Mouse (Mus musculus): Measurements from ENCODE around the gene Cyb561d2. TPM values are rescaled to one million over a fixed set of nuclear protein-coding genes. Genes with fewer than 3 reads are reported as not detected.
A peak's percentile ranks its signal among the peaks of the same experiment; 100 is the strongest.

Gene Cyb561d2
- total and polyA plus RNA-seq, 3 experiments: 3.2 to 10.6 (median 4.3) TPM

GRCm38 (mm10) chr9:107534408-107535202, 7.4 kb downstream of the Cyb561d2 start:
- H3K4me3 ChIP-seq: peak overlapping the region; percentile 89
- H3K36me3 ChIP-seq (ENCODE audit: control insufficient read depth, insufficient read depth, low read length): peaks cover 5% of the 10 kb centered on the region; the same call in 1 of the 2 replicates
- H3K27me3 ChIP-seq (ENCODE audit: control insufficient read depth, insufficient read depth, low read length): no peaks in the 10 kb centered on the region
- no peak for DNase-seq
- peak overlapping the region; percentile 91 for H3K27ac ChIP-seq
- peaks cover 9% of the 10 kb centered on the region for H3K79me2 ChIP-seq (replicated peaks; ENCODE audit: control insufficient read depth, insufficient read depth, low read length)
- intact Hi-C loops (cut with DNase I): loop anchor here (10.0 kb wide), 1 partner anchor 640 kb away; the partner anchor contains the start of gene Manf
- TF ChIP-seq POLR2A (IDR thresholded peaks at IDR 0.05; ENCODE audit: insufficient read depth, low read depth, low read length) (no peak), EP300 (IDR thresholded peaks at IDR 0.05; ENCODE audit: insufficient read depth, low read depth, low read length) (no peak), CTCF (IDR thresholded peaks at IDR 0.05) (no peak)
- peaks cover 13% of the 10 kb centered on the region for H3K4me1 ChIP-seq (ENCODE audit: control insufficient read depth, insufficient read depth, low read length)
- H3K9ac ChIP-seq (ENCODE audit: low read depth, low read length): peak overlapping the region; percentile 93
- WGBS: under 1% methylated on average over 40 of the region's 40 CpGs

GRCm38 (mm10) chr9:107533791-107534407, 8.1 kb downstream of the Cyb561d2 start, which contains the start of gene Tmem115:
Gene Tmem115 (plus strand): TSS chr9:107533945.
- DNase-seq: peak; percentile 89 to 96
- Histone ChIP-seq H3K27me3 (ENCODE audit: control insufficient read depth, insufficient read depth, low read length) (no peaks in the 10 kb centered on the region), H3K9ac (ENCODE audit: low read depth, low read length) (peak within 1 kb of the TSS; percentile 93), H3K36me3 (ENCODE audit: control insufficient read depth, insufficient read depth, low read length) (peaks cover 5% of the 10 kb centered on the region; the same call in 1 of the 2 replicates), H3K79me2 (replicated peaks; ENCODE audit: control insufficient read depth, insufficient read depth, low read length) (peaks cover 9% of the 10 kb centered on the region), H3K4me3 (peak within 1 kb of the TSS; percentile 89), H3K4me1 (ENCODE audit: control insufficient read depth, insufficient read depth, low read length) (peaks cover 13% of the 10 kb centered on the region), H3K27ac (peak within 1 kb of the TSS; percentile 91)
- TF ChIP-seq EP300 (IDR thresholded peaks at IDR 0.05; ENCODE audit: insufficient read depth, low read depth, low read length): peak; percentile 52; the same call in 1 of the 2 replicates
- TF ChIP-seq CTCF (IDR thresholded peaks at IDR 0.05): peak; percentile 57
- TF ChIP-seq POLR2A (IDR thresholded peaks at IDR 0.05; ENCODE audit: insufficient read depth, low read depth, low read length): peak; percentile 80
- under 1% methylated on average over 48 of the region's 48 CpGs for WGBS
- intact Hi-C loops (cut with DNase I): loop anchor here (1.0 to 10.0 kb wide), 2 partner anchors 8 to 639 kb away; partner anchors contain the start of genes Cyb561d2, Manf and Nprl2

- DNase-seq: peak; percentile 62 to 72
- Histone ChIP-seq H3K9ac (ENCODE audit: low read depth, low read length) (no peak overlapping the region), H3K4me1 (ENCODE audit: control insufficient read depth, insufficient read depth, low read length) (no peaks in the 10 kb centered on the region), H3K27me3 (ENCODE audit: control insufficient read depth, insufficient read depth, low read length) (peaks cover 8% of the 10 kb centered on the region; the same call in 1 of the 2 replicates), H3K36me3 (ENCODE audit: control insufficient read depth, insufficient read depth, low read length) (no peaks in the 10 kb centered on the region), H3K79me2 (replicated peaks; ENCODE audit: control insufficient read depth, insufficient read depth, low read length) (no peaks in the 10 kb centered on the region), H3K27ac (no peak overlapping the region), H3K4me3 (0 out of 2 replicates have a peak overlapping the region, but pooled peaks have one; percentile 14)
- 14% methylated on average over 44 of the region's 44 CpGs for WGBS
- intact Hi-C loops (cut with DNase I): no loop called here
- TF ChIP-seq CTCF (IDR thresholded peaks at IDR 0.05) (no peak), POLR2A (IDR thresholded peaks at IDR 0.05; ENCODE audit: insufficient read depth, low read depth, low read length) (no peak)
Measured at GRCm38 (mm10) chr9:107526198-107527026, 15.6 kb downstream of the Cyb561d2 start.

GRCm38 (mm10) chr9:107522400-107522711, 19.6 kb downstream of the Cyb561d2 start:
- Histone ChIP-seq H3K4me1 (ENCODE audit: control insufficient read depth, insufficient read depth, low read length) (no peaks in the 10 kb centered on the region), H3K4me3 (no peak overlapping the region), H3K27me3 (ENCODE audit: control insufficient read depth, insufficient read depth, low read length) (peaks cover 8% of the 10 kb centered on the region; the same call in 1 of the 2 replicates), H3K9ac (ENCODE audit: low read depth, low read length) (no peak overlapping the region), H3K36me3 (ENCODE audit: control insufficient read depth, insufficient read depth, low read length) (no peaks in the 10 kb centered on the region), H3K79me2 (replicated peaks; ENCODE audit: control insufficient read depth, insufficient read depth, low read length) (no peaks in the 10 kb centered on the region), H3K27ac (no peak overlapping the region)
- WGBS: 25% methylated on average over 2 of the region's 2 CpGs
- intact Hi-C loops (cut with DNase I): no loop called here
- TF ChIP-seq EP300 (IDR thresholded peaks at IDR 0.05; ENCODE audit: insufficient read depth, low read depth, low read length) (no peak), CTCF (IDR thresholded peaks at IDR 0.05) (no peak), POLR2A (IDR thresholded peaks at IDR 0.05; ENCODE audit: insufficient read depth, low read depth, low read length) (no peak)
- DNase-seq: no peak

GRCm38 (mm10) chr9:107521711-107522399, 20.1 kb downstream of the Cyb561d2 start:
- Histone ChIP-seq H3K4me1 (ENCODE audit: control insufficient read depth, insufficient read depth, low read length) (no peaks in the 10 kb centered on the region), H3K27ac (no peak overlapping the region), H3K36me3 (ENCODE audit: control insufficient read depth, insufficient read depth, low read length) (no peaks in the 10 kb centered on the region), H3K27me3 (ENCODE audit: control insufficient read depth, insufficient read depth, low read length) (peaks cover 3% of the 10 kb centered on the region; the same call in 1 of the 2 replicates), H3K4me3 (no peak overlapping the region), H3K9ac (ENCODE audit: low read depth, low read length) (no peak overlapping the region), H3K79me2 (replicated peaks; ENCODE audit: control insufficient read depth, insufficient read depth, low read length) (no peaks in the 10 kb centered on the region)
- intact Hi-C loops (cut with DNase I): no loop called here
- 22% methylated on average over 25 of the region's 25 CpGs for WGBS
- DNase-seq: no peak
- TF ChIP-seq CTCF (IDR thresholded peaks at IDR 0.05) (no peak), EP300 (IDR thresholded peaks at IDR 0.05; ENCODE audit: insufficient read depth, low read depth, low read length) (no peak), POLR2A (IDR thresholded peaks at IDR 0.05; ENCODE audit: insufficient read depth, low read depth, low read length) (no peak)
